Mouse (Mus musculus) cerebellum, postnatal 25 days (tissue): Measurements from ENCODE around the gene Ppard.

Source experiments
- DNase-seq, 2 experiments: peaks; one replicate each; pipeline ENCODE4 v3.0.0; 2021; ENCODE audit warnings: mixed read lengths in 2 of 2

Gene Ppard

GRCm38 (mm10) chr17:28258325-28258724 is 25.8 kb downstream of the Ppard start:
- DNase-seq: no peak

GRCm38 (mm10) chr17:28259890-28260542 is 27.5 kb downstream of the Ppard start:
- no peak for DNase-seq

GRCm38 (mm10) chr17:28260543-28260909 is 28.0 kb downstream of the Ppard start:
- DNase-seq: no peak

GRCm38 (mm10) chr17:28261795-28262194 is 29.3 kb downstream of the Ppard start:
- no peak for DNase-seq

- DNase-seq: no peak
These were observed 30.8 kb downstream of the Ppard start for GRCm38 (mm10) chr17:28263181-28263894.

GRCm38 (mm10) chr17:28267251-28267650 is 34.8 kb downstream of the Ppard start:
- DNase-seq: no peak

- DNase-seq: no peak
These were observed 37.7 kb downstream of the Ppard start for GRCm38 (mm10) chr17:28270165-28270564.

GRCm38 (mm10) chr17:28271537-28272266 is 39.2 kb downstream of the Ppard start:
- no peak for DNase-seq

- DNase-seq: peak; percentile 36 to 40
These were observed 39.8 kb downstream of the Ppard start for GRCm38 (mm10) chr17:28272281-28272680.

- DNase-seq: no peak
These were observed 40.3 kb downstream of the Ppard start for GRCm38 (mm10) chr17:28272837-28273236.

GRCm38 (mm10) chr17:28274739-28275138 is 42.2 kb downstream of the Ppard start:
- peak in 1 of 2 experiments; percentile 36 for DNase-seq

GRCm38 (mm10) chr17:28277226-28277625 is 44.7 kb downstream of the Ppard start:
- no peak for DNase-seq

GRCm38 (mm10) chr17:28277721-28278120 is 45.2 kb downstream of the Ppard start:
- peak; percentile 52 to 58 for DNase-seq

GRCm38 (mm10) chr17:28278156-28278555 is 45.7 kb downstream of the Ppard start:
- no peak for DNase-seq

GRCm38 (mm10) chr17:28279236-28279635 is 46.7 kb downstream of the Ppard start:
- no peak for DNase-seq

- DNase-seq: peak; percentile 37 to 68
These were observed 47.4 kb downstream of the Ppard start for GRCm38 (mm10) chr17:28279780-28280422.

- no peak for DNase-seq
These were observed 47.9 kb downstream of the Ppard start for GRCm38 (mm10) chr17:28280423-28280800.

GRCm38 (mm10) chr17:28280831-28281377 is 48.4 kb downstream of the Ppard start:
- no peak for DNase-seq

GRCm38 (mm10) chr17:28281866-28282441 is 49.5 kb downstream of the Ppard start:
- DNase-seq: no peak

GRCm38 (mm10) chr17:28283199-28283598 is 50.7 kb downstream of the Ppard start:
- no peak for DNase-seq

GRCm38 (mm10) chr17:28286133-28286532 is 53.6 kb downstream of the Ppard start:
- peak in 1 of 2 experiments; percentile 45 for DNase-seq

- no peak for DNase-seq
These were observed 54.5 kb downstream of the Ppard start for GRCm38 (mm10) chr17:28286964-28287363.

GRCm38 (mm10) chr17:28287578-28287977 is 55.1 kb downstream of the Ppard start:
- DNase-seq: no peak
